Mouse (Mus musculus) cortical plate, adult 2 months (tissue): ENCODE measurements around the gene Ppp2r3a.

Experiments used
- CTCF ChIP-seq: fragments of 200-500 bp; IDR thresholded peaks from 2 replicates; pipeline ENCODE4 v1.5.1; 2011; ENCODE audit warnings: mild to moderate bottlenecking, control low read depth, low read length; ENCODE audit not compliant: insufficient read depth; ENCODE audit errors: extremely low read depth
- POLR2A ChIP-seq: fragments of 200-500 bp; IDR thresholded peaks from 2 replicates; pipeline ENCODE4 v1.6.1; 2011; ENCODE audit warnings: mild to moderate bottlenecking, low read length, control low read depth; ENCODE audit not compliant: insufficient read depth; ENCODE audit errors: extremely low read depth

GRCm38 (mm10) chr9:101099445-101099844 is 152.2 kb downstream of the Ppp2r3a start:
- no peak for TF ChIP-seq CTCF
- no peak for TF ChIP-seq POLR2A
